Mouse (Mus musculus): ENCODE results near the gene Kprp. TPM values are rescaled to one million over a fixed set of nuclear protein-coding genes. Genes with fewer than 3 reads are reported as not detected.

Gene Kprp
- not detected for polyA plus RNA-seq (2017; shearing (Covaris generic))

DNA sequence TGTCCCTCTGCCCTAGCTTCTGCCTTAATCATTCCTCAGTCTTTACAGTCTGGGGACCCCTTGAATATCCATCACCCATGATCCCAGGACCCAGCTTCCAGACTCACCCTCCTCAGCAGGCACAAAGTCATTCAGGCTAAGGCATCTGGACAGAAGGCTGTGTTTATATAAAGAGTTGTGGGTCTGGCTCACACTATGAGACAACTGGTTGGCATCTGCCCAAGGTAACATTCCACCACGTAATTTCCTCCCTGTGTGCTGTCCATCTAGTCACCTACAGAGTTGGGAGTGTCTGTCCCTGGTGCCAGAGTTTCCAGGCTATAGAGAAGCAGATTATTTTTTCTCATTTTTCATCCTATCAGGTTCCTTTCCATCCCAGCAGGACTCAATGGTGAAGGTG, at the start of gene Kprp:
Gene Kprp (minus strand): TSS at position 140 of the 400 bp plus-strand sequence.

DNA sequence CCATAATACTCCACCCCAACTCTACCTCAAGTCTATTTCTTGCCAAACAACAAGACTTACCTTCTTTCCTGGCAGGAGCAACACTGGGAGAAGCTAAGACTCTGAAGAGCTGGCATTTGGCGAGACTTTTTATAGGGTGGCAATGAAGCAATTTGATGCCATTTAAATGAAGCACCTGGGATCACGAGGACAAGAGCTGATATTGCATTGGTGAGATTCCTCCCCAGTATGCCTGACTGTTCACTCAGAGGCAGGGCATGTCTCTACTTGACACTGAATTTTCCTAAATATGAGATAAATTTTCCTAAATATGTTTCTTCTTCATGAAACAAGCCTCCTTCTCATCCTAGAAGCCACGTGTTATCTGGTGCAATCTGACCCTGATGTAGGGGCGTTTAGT, 43.1 kb upstream of the Kprp start, which contains the start of gene 2310050C09Rik:
Gene 2310050C09Rik (minus strand): TSS at position 101 of the 400 bp plus-strand sequence.

DNA sequence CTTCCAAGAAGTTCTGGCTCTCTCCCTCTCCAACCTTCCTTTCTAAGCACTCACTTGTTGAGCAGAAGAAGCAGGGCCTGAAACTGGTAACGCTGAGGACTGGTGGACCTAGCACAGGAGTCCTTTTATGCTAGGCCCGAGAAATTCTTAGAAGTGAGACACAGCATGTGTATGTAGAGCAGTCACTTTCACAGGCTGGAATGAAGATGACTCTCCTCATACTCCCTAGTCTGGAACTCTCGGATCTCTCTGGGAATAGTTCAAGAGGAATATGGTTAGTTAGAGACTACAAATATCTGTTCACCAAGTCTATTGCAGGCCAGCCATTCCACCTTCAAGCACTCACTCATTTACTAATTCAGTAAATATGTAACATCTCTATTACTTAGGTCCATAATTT, 24.1 kb upstream of the Kprp start, which contains the start of gene Lce1l:
Gene Lce1l (minus strand): TSS at position 101 of the 400 bp plus-strand sequence.

DNA sequence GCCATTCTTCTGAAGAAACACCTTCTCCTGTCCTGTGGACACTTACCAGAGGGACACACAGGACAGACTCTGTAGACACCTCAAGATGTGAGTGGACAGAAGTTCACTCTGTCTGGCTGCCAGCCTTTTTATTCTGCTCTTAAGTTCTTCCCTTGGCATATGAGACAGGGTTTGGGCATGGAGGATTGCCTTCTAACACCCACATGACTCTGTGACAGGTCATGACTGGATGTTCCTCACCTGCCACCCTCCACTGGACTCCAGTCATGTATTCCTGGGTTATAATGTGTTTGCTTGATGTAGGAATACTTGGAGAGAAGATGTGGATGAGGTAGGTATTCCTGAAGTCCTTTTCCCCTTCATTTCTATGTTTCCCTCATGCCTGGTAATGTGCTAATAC, 19.3 kb downstream of the Kprp start, which contains the start of gene Lce1k:
Gene Lce1k (minus strand): TSS at position 101 of the 400 bp plus-strand sequence.

DNA sequence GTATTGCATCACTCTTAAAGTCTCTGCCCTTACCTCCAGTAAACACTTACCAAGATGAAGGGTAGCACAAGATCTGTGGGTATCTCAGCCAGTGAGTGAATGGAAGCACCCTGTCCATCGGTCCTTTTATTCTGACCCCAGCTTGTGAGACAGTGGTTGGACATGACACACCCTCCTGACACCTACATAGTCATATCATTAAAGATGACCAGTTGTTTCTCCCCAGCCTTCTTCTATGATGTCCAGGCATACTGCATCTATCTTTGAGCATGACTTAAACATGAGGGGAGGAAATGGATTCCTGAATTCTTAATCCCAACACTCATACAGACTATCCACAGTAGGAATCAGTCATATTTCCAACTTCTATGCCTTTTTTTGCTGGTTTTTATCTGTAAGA, 36.6 kb downstream of the Kprp start, which contains the start of gene Lce1j:
Gene Lce1j (minus strand): TSS at position 101 of the 400 bp plus-strand sequence.

DNA sequence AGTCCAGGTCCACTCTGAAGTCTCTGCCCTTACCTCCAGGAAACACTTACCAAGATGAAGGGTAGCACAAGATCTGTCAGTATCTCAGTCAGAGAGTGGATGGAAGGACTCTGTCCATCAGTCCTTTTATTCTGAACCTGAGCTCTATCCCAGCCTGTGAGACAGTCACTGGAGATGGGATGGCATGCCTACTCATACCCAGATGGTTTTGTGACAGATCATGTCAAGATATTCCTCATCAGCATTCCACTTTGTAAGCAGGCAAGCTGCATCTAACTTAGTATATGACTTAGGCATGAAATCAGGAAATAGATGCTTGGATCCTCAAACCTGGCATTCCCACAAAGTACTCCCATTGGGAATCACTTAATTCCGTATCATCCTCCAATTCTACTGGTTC, 48.2 kb downstream of the Kprp start, which contains the start of gene Lce1i:
Gene Lce1i (minus strand): TSS at position 101 of the 400 bp plus-strand sequence.

Other genes starting within 250 kb of the Kprp start
- gene Smcp, start 238.2 kb downstream of the Kprp start, polyA plus RNA-seq (2017; shearing (Covaris generic)), result not detected
- not detected for gene 2210017I01Rik, start 219.8 kb downstream of the Kprp start, polyA plus RNA-seq (2017; shearing (Covaris generic))
- gene Lce6a, start 205.6 kb downstream of the Kprp start, polyA plus RNA-seq (2017; shearing (Covaris generic)), result not detected
- gene Lce1a1, start 178.9 kb downstream of the Kprp start, polyA plus RNA-seq (2017; shearing (Covaris generic)), result not detected
- not detected for gene Lce1b, start 170.3 kb downstream of the Kprp start, polyA plus RNA-seq (2017; shearing (Covaris generic))
- gene Lce1a2, start 156.9 kb downstream of the Kprp start, polyA plus RNA-seq (2017; shearing (Covaris generic)), result not detected
- not detected for gene Lce1c, start 148.0 kb downstream of the Kprp start, polyA plus RNA-seq (2017; shearing (Covaris generic))
- not detected for gene Lce1d, start 140.0 kb downstream of the Kprp start, polyA plus RNA-seq (2017; shearing (Covaris generic))
- not detected for gene Lce1e, start 118.2 kb downstream of the Kprp start, polyA plus RNA-seq (2017; shearing (Covaris generic))
- gene Lce1f, start 106.9 kb downstream of the Kprp start, polyA plus RNA-seq (2017; shearing (Covaris generic)), result not detected
- not detected for gene Gm38119, start 88.2 kb downstream of the Kprp start, polyA plus RNA-seq (2017; shearing (Covaris generic))
- not detected for gene Lce1g, start 74.9 kb downstream of the Kprp start, polyA plus RNA-seq (2017; shearing (Covaris generic))
- not detected for gene Lce1h, start 62.2 kb downstream of the Kprp start, polyA plus RNA-seq (2017; shearing (Covaris generic))
- gene Lce1i, start 48.3 kb downstream of the Kprp start, polyA plus RNA-seq (2017; shearing (Covaris generic)), result not detected
- gene Lce1j, start 36.7 kb downstream of the Kprp start, polyA plus RNA-seq (2017; shearing (Covaris generic)), result not detected
- not detected for gene Lce1k, start 19.4 kb downstream of the Kprp start, polyA plus RNA-seq (2017; shearing (Covaris generic))
- not detected for gene Lce1l, start 24.0 kb upstream of the Kprp start, polyA plus RNA-seq (2017; shearing (Covaris generic))
- not detected for gene 2310050C09Rik, start 43.0 kb upstream of the Kprp start, polyA plus RNA-seq (2017; shearing (Covaris generic))
- gene Lce3a, start 99.0 kb upstream of the Kprp start, polyA plus RNA-seq (2017; shearing (Covaris generic)), result not detected
- not detected for gene Lce3b, start 105.7 kb upstream of the Kprp start, polyA plus RNA-seq (2017; shearing (Covaris generic))
- not detected for gene Lce3c, start 117.2 kb upstream of the Kprp start, polyA plus RNA-seq (2017; shearing (Covaris generic))
- not detected for gene Lce3d, start 130.1 kb upstream of the Kprp start, polyA plus RNA-seq (2017; shearing (Covaris generic))
- not detected for gene Lce3e, start 139.8 kb upstream of the Kprp start, polyA plus RNA-seq (2017; shearing (Covaris generic))
- not detected for gene Lce3f, start 165.0 kb upstream of the Kprp start, polyA plus RNA-seq (2017; shearing (Covaris generic))
- gene Crct1, start 188.4 kb upstream of the Kprp start, polyA plus RNA-seq (2017; shearing (Covaris generic)), result not detected
- gene Lce1m, start 191.8 kb upstream of the Kprp start, polyA plus RNA-seq (2017; shearing (Covaris generic)), result not detected
- gene Gm4858, start 241.6 kb upstream of the Kprp start, polyA plus RNA-seq (2017; shearing (Covaris generic)), result 0.40 TPM